Mouse (Mus musculus): ENCODE results near the gene Heyl.

Gene Heyl

GRCm38 (mm10) chr4:123233492-123234084 lies at the start of gene Heyl:
Gene Heyl, plus strand, starts transcription at chr4:123233556.
- DNase-seq, result no peak

DNA sequence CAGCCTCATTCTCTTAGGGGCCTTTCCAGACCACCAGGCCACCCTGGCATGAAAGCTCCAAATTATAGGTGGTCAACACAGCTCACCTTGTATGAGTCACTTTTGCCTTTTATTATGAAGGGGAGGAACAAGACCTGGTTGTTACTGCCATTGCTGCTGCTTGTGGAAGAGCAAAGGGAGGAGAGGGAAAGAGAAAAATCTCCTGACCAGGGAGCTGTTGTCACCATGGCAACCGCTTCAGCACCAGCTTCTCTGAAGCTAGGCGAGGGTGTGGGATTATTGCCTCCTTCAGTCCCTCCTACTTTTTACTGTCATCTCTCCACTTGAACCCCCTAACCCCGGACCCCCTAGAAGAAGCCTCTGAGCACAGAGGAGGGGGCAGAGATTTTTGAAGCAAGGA lies 48.5 kb upstream of the Heyl start:
- no peak for DNase-seq

GRCm38 (mm10) chr4:123192336-123192735 lies 41.0 kb upstream of the Heyl start:
- no peak for DNase-seq

DNA sequence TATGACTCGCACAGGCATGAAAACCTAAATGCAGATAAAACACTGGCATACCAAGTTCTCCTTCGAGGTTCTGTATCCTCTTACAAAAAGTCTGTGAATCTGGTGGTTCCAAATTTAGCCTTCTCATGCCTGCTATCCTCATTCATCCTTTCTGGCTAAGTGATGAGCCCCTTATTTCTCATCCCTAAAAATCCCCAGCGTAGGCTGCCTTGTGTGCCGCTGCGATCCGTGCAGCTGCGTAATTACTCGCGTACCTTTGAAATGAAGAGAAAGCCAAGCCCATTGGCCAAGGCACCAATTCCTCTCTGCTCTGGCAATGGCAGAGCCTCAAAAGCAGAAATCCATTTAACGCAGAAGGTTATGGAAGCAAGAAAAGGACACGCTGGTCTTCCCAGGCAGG lies 39.6 kb upstream of the Heyl start:
- no peak for DNase-seq

DNA sequence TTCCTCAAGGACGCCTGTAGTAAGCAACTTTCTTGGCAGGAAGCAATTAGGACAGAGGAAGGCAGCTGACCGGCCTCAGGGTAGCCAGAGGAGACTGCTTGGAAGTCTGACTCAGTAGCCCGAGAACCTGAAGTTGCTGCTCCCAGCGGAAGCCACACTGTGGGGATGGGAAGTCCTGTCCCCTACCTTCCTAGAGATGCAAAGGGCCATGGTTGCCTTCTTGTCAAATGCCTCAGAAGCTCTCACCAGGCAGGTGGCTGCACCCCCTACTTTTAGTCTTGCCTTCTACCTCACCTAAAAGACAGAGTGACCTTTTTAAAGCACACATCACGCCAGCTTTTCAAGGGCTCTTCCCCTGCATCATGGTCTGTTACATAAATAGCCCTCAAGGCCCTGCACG lies 36.7 kb upstream of the Heyl start:
- no peak for DNase-seq

- DNase-seq, result peak; percentile 82 to 84
Measured at GRCm38 (mm10) chr4:123200771-123201185, 32.6 kb upstream of the Heyl start.

DNA sequence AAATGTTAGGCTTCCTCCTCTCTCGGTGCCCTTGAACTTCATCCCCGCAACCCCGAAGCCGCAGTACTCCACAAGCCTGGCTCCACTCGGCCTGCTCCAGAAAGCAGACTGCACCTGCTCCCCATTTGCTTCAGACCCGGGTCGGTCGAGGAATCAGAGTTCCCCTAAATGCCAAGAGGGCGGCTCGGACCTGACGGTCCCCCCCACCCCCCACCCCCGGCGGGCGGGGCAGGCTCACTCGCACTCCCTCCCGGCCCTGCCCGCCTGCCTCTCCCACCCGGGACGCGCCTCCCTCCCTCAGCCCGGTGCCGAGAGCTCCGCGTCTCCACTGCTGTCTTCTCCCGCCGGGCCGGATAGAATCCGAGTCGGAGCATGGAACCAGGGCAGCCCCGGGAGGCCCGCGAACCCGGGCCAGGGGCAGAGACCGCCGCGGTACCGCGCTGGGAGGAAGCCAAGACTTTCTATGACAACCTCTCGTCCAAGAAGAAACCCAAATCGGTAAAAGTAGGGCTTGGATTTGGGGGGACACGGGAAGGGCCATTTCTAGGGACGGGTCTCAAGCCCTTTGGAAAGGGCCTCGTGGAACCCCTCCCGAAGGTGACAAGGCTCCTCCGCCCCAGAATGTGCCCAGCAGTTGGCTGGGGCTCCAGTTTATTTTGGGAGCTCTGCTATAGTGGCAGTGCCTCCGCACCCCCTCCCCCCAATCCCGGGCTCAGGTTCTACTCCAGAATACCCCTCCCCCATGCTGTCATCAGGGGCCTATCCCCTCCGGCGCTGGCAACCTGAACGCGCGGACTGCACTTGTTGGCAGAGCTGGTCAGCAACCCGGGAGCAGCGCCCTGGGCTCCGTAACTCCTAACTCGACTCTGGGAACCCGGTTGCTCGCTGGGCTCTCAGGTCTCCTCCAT lies 31.9 kb upstream of the Heyl start, which contains the start of gene Nt5c1a:
Gene Nt5c1a, plus strand, starts transcription at position 319 of the 908 bp plus-strand sequence.
- peak; percentile 67 to 75 for DNase-seq

DNA sequence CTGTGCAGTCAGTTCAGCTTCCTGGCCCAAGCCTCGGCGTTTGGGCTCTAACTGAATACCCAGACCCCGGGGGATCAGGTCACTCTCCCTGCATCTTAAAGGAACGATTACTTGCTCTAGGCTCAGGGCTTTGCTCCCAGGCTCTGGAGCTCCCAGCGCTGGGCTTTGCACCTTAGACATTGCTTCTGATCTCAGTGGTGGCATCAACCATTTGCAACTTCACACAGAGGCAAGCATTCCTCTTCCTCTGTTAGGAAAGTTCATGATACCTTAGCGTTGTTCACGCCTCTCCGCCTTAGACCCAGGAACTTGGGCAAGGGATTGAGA lies 31.3 kb upstream of the Heyl start:
- no peak for DNase-seq

DNA sequence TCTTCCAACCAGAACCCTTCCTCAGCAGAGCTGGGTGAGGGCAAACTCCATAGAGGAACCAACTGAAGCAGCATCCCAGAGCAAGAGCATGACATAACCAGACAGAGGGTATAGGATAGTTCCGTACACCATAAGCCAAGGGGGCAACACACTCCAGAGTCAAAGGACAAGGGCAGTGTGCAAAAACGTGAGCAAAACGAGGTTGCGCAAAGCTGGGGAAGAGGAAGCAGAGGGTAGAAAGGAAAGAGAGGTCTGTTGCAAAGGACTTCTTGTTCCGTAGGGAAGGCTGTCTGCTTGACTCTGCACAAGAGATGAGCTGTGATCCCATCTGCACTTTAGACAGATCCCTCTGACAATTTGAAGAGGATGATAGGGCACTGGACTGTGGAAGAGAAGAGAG lies 26.0 kb upstream of the Heyl start:
- DNase-seq, result no peak

DNA sequence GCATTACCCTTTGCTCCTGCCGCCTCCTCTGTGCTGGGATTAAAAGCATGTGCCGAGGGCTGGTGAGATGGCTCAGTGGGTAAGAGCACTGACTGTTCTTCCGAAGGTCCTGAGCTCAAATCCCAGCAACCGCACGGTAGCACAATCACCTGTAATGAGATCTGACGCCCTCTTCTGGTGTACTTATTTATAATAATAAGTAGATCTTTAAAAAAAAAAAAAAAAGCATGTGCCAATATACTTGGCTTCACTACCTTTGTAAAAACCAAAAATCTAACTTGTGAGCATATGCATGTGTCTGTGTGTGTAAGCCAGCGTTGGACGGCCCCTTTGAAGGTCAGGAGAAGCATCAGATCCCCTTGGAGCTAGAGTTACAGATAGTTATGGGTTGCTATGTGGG lies 22.4 kb upstream of the Heyl start:
- DNase-seq, result no peak

DNA sequence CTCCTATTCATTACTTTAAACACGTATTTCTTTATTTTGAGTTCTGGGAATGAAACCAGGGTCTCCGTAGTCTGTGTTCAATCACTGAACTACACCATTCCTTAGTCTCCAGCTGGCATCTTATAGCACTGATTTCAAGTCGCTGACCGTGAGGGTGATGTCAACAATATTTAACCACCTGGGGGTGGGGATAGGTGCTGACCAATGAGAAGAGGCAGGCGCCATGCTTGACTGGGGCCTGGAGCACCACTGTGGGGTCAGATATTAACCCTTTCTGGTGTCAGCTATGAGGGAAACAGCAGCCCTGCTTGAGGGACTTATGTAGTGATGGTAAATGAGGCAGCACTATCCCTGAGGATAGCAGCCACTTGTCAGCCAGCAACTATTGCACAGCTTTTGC lies 21.9 kb upstream of the Heyl start:
- no peak for DNase-seq

DNA sequence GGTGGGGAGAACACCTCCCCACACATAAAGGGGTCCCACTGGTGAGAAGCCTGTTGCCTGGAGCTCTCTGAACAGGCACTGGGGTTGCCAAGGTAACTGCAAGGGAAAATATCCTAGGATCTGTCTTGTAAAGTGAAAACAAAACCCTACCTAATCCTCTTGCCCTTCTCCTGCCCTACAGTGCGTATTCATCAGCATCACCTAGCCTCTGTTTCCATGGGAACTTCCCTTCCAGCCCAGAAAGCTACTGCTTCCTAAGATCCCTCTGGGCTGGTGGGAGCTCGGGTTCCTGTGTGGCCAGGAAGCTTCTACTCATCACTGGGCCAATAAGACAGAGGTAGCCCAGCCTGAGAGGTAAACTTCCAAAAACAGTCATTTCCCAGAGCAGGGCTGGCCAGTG lies 21.0 kb upstream of the Heyl start:
- no peak for DNase-seq

- DNase-seq, result no peak
Measured at GRCm38 (mm10) chr4:123213975-123214374, 19.4 kb upstream of the Heyl start.

DNA sequence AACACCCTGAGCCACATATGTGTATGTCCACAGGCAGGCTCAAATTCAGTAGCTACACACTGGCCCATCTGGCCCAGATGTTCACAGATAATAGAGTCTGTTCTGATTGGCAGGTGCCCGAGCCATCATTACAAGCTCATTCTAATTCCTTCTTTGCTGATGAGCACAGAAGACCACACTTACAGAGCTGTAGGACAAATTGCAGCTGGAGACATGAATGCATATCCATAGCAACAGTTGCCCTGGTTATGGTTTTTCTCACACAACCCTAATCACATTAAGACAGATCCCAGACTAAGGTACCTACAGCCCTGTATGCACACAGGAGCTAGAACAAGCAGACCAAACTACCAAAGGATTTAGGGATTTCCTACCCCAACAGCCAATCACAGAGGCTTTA lies 18.0 kb upstream of the Heyl start:
- DNase-seq, result no peak

DNA sequence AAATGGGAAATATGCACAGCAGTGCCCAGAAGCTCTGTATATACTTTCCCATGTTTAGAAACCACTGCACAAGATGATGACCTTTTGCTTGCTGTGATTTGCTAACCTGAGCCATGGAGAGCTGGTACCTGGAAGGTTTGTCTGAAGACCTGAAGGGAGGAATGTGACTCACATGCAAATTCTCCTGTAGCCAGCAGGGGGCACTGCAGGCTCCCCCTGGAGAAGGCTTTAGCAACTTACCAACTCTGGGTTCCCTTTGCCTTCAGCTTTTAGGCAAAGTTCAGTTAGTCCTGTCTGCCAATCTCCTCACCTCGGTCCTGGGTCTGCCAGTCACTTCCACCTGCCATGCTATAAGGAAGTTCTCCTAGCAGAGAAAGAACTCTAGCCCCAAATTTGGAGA lies 16.6 kb upstream of the Heyl start:
- DNase-seq, result peak; percentile 35 to 49

- peak; percentile 77 for DNase-seq
Measured at GRCm38 (mm10) chr4:123219720-123220357, 13.5 kb upstream of the Heyl start.

- DNase-seq, result no peak
Measured at GRCm38 (mm10) chr4:123220637-123221036, 12.7 kb upstream of the Heyl start.

DNA sequence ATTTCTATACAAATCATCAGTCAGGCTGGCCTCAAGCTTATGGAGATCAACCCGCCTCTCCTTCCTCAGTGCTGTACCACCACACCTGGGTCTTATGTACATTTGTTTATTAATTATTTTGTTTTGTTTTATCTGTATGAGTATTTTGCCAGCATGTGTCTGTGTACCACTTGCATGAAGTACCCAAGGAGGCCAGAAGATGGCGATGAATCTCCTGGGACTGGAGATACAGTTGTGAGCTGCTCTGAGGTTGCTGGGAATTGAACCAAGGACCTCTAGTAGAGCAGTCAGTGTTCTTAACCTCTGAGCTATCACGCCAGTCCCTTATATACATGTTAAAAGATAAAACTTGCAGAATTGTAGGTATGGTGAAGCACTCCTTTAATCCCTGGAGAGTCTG lies 10.0 kb upstream of the Heyl start:
- peak in 1 of 2 experiments; percentile 19 for DNase-seq

GRCm38 (mm10) chr4:123225718-123226403 lies 7.5 kb upstream of the Heyl start:
- no peak for DNase-seq

DNA sequence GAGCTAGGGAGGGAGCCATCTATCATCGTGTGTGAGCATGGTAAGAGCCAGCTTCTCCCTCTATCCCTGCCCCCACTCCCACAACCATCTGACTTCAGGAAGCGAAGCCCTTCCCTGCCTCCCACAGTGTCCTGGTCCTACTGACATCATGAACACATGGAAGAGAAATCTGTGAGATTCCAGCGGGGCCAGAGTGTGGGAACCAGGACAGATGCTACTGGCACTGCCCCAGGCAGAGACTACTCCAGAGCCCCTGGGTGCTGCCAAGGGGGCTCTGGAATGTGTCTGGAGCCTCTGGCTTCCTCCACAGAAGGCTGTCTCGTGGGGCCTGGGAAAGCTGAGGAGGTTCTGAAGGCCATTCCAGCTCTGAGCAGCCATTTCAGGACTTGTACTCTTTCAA lies 5.6 kb upstream of the Heyl start:
- DNase-seq, result no peak

DNA sequence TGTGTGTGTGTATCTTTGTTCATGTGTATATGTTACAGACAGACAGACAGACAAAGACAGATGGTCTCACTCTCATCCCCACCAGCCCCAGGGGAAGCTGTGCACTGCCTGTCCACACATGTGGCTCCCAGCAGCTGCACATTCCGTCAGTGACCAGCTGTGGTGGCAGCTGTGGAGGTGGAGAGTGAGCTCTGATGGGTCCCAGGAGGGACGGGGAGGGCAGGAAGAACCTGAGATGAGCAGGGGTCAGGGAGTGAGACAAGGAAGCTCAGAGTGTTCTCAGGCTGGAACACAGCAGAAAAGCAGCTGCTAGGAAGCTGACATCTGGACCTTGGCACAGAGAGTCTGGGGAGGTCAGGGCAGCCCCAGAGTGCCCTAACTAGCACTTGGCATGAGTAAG lies 5.1 kb upstream of the Heyl start:
- no peak for DNase-seq

GRCm38 (mm10) chr4:123229166-123229565 lies 4.2 kb upstream of the Heyl start:
- DNase-seq, result no peak

- no peak for DNase-seq
Measured at GRCm38 (mm10) chr4:123232841-123233240, 515 bp upstream of the Heyl start.
